Mouse (Mus musculus) leukemia stem cell, adult 10-12 weeks (primary cell): Measurements from ENCODE around the gene Rps9. TPM values are rescaled to one million over a fixed set of nuclear protein-coding genes. Genes with fewer than 3 reads are reported as not detected.

Experiments used
- polyA plus RNA-seq: library from polyadenylated mRNA; stranded (reverse); fragments of >175 nt; gene quantifications from 2 replicates; pipeline ENCODE4 v1.2.3, GENCODE M21; 2012; ENCODE audit warnings: low replicate concordance

The Rps9 gene
- polyA plus RNA-seq: 67.0 and 502 TPM in 2 replicates

GRCm38 (mm10) chr7:3703879-3704441 is at the start of gene Rps9:
Gene Rps9 (plus strand): TSS chr7:3703993.

GRCm38 (mm10) chr7:3665215-3666114 is 38.3 kb upstream of the Rps9 start, which contains the start of gene Leng1:
Gene Leng1 (minus strand): TSS chr7:3665840.

GRCm38 (mm10) chr7:3677342-3677741 is 26.5 kb upstream of the Rps9 start, which contains the start of gene Tmc4:
Gene Tmc4 (minus strand): TSS chr7:3677553.

GRCm38 (mm10) chr7:3692382-3692986 is 11.3 kb upstream of the Rps9 start, which contains the start of gene Tsen34:
Gene Tsen34 (plus strand): TSS chr7:3692863.

GRCm38 (mm10) chr7:3692987-3693808 is 10.6 kb upstream of the Rps9 start, which contains the start of gene Mboat7:
Gene Mboat7 (minus strand): TSS chr7:3693523.

GRCm38 (mm10) chr7:3720268-3720667 is 16.5 kb downstream of the Rps9 start, which contains the start of gene Pirb:
Gene Pirb (minus strand): TSS chr7:3720391.

Other genes starting within 250 kb of the Rps9 start
- 0.16 TPM in 1 of 2 replicates, not detected in the other for gene Tarm1, start 201.4 kb upstream of the Rps9 start, polyA plus RNA-seq
- not detected in 2 replicates for gene Oscar, start 87.8 kb upstream of the Rps9 start, polyA plus RNA-seq
- gene Ndufa3, start 86.6 kb upstream of the Rps9 start, polyA plus RNA-seq: 12.9 and 15.1 TPM in 2 replicates
- 13.0 and 25.9 TPM in 2 replicates for gene Tfpt, start 74.1 kb upstream of the Rps9 start, polyA plus RNA-seq
- gene Prpf31, start 74.0 kb upstream of the Rps9 start, polyA plus RNA-seq: 20.0 and 28.6 TPM in 2 replicates
- 465 and 678 TPM in 2 replicates for gene Cnot3, start 58.7 kb upstream of the Rps9 start, polyA plus RNA-seq
- gene Leng1, start 38.2 kb upstream of the Rps9 start, polyA plus RNA-seq: 6.2 and 6.4 TPM in 2 replicates
- 1.4 and 4.6 TPM in 2 replicates for gene Tmc4, start 26.4 kb upstream of the Rps9 start, polyA plus RNA-seq
- 18.8 and 66.6 TPM in 2 replicates for gene Tsen34, start 11.1 kb upstream of the Rps9 start, polyA plus RNA-seq
- 81.3 and 120 TPM in 2 replicates for gene Mboat7, start 10.5 kb upstream of the Rps9 start, polyA plus RNA-seq
- gene Pirb, start 16.4 kb downstream of the Rps9 start, polyA plus RNA-seq: 4.9 and 6.1 TPM in 2 replicates
- not detected in 2 replicates for gene Gm15448, start 121.7 kb downstream of the Rps9 start, polyA plus RNA-seq
- 0.50 TPM in 1 of 2 replicates, not detected in the other for gene Pira2, start 141.1 kb downstream of the Rps9 start, polyA plus RNA-seq
- gene Gm14548, start 194.1 kb downstream of the Rps9 start, polyA plus RNA-seq: 0.46 and 0.67 TPM in 2 replicates
- gene Lilra6, start 211.5 kb downstream of the Rps9 start, polyA plus RNA-seq: 1.5 and 2.2 TPM in 2 replicates